Mouse (Mus musculus) brain, adult 2 months (tissue): ENCODE measurements around the gene Fcho1.
"Not testable (repeated sequence)": the region's sequence is repeated elsewhere in the genome, so short reads cannot be mapped to it uniquely, and the experiment has no call there.

Source experiments
- DNase-seq: peaks from one replicate; pipeline ENCODE4 v3.0.0; 2011; ENCODE audit warnings: low read depth, low spot score

Gene Fcho1

DNA sequence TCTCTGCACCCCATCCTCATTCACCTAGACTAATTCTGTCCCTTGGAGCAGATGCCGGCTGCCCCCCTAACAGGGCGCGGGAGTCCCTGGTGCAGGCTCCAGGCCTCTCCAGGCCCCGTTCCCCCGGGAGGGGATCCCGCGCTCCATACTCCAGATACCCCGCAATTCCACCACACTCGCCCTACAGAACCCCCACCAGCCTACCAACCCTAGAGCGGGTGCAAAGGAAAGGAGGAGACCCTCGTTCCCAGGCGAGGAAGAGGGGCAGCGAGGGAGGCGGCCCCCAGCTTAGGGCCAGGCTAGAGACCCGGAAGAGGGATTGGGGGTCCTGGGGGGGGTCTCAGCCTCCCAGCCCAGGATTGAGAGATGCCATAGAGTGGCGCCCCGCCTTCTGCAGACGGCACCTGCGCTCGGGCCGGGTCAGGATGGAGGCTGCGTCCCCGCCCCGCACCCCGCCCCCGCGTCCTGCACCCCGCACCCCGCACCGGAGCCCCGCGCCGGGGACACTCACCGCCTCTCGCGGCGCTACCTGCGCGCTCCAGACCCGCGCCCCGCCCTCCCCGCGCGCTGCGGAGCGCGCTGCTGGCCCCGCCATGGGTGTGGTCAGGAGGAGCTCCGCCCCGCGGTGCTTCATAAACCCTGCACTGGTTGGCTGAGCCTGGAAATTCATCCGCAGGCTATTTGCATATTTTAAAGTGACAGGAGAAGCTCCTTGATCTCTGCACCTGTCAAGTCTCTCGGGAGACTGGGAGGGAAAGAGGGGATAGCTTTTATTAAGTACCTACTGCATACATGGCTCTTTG lies at the start of gene Fcho1:
TSS of gene Fcho1 (minus strand) at position 595 of the 803 bp plus-strand sequence.
- peak; percentile 97 for DNase-seq

- no peak for DNase-seq
These were observed 45.8 kb upstream of the Fcho1 start for GRCm38 (mm10) chr8:71771336-71771735.

DNA sequence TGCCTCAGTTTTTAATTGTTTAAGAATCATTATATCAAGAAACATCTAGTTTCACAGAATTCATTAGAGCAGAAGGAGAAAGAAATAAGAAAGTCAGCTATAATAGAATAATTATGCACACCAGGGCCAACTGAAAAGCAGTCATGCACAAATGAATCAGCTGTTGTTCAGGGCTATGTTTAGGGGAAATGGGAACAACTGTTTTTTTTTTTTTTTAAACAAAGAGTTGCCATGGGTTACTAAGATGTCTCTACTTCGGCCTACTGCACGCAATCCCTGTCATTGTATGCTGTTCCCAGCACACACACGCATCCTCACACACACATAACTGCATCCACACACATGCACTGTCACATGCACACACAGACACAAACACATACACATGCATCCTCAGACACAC lies 33.3 kb upstream of the Fcho1 start:
- peak; percentile 32 for DNase-seq

DNA sequence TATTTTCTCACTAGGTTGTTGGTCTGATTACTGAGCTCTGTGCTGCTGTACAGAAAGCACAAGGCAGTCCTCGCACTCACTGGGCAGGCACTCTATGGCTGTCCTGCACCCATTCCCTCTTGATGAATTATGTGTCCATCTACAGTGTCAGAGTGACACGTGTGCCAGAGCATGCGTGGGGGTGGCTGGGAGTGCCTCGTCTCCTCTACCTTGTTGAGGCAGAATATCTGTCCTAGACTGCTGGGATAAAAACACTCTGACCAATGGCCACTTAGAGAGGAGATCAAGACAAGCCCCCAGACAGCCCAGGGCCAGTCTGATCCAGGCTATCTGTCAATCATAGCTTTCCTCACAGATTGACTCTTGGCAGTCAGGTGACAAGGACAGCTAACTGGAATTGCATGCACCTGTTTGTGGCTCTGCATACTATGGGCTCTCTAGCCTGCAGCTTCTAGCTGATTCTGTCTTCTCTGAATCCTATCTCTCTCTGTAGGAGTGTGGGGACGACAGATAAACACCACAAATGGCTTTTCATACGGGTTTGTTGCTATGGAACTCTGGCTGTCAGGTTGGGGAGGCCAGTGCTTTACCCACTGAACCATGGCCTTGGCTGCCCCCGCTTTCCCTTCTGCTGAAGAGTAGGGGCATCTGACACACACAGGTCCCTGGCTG lies 27.5 kb upstream of the Fcho1 start:
- not testable (repeated sequence) for DNase-seq

DNA sequence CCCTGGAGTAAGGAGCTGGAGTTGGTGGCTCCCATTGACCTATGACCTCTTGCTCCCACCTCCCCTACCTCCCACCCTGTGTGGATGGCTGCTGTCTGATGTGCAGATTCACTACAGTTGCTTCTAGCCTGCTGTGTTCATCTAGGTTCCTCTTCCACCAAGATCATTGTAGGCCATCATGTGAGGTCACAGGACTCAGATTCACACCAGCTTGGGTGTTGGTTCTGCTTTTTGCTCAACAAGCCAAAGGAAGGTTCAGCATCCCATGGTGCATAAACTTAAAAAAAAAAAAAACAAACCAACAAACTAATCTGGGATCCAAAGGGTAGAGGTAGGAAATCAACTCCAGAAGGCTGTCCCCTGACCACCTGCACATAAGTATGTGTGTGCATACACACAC lies 26.7 kb upstream of the Fcho1 start:
- not testable (repeated sequence) for DNase-seq

DNA sequence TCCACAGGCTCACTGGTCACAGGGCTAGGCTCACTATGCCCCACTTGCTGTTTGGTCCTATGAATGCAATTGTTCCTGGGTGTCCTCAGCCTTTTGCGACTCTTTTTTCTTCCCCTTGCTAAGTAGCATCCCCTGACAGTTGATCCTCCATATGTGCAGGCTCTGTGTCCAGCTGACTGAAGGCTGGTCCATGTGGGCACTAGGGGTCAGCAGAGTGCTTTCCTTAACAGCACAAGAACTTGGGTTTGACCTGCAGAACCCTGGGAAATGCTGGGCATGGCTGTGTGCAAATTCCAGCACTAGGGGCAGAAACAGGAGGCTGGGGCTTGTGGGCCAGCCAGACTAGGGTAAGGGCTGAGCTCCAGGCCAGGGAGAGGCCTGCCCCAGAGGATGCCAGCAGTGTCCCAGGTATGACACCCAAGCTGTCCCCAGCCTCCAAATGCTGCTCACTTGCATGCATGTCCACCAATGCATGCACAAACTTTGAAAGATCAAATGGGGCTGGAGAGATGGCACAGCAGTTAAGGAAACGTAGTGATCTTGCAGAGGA lies 25.9 kb upstream of the Fcho1 start:
- peak; percentile 55 for DNase-seq

DNA sequence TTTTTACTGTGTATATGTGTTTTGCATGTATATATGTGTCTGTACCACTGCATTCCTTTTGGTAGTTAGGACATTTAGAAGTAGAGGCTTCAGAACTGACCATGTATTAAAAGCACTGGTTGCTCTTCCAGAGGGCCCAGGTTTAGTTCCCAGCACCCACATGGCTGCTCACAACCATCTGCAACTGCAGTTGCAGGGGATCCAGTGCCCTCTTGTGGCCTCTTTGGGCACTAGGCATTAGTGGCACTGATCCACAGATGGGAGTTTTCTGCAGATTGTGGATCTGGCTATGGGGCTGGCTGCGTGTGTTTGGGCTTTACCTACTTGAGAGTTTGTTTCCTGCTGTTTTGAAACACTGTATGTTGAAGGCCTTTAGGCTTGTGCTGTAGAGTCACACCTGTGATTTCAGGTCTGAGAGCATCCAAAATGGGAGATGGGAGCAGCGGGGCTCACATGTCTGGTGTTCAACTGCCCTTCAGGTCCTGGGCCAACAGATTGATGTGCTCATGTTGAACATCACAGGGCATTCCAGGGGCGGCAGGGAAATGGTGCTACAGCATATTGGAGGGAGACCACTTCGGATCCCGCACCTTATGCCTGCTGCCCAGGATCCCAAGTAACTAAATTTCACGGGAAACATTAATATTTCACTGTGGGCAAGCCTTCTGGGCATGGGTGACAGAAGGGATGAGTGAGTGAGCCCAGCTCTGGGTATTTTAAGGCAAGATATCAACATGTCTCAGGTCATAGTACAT lies 24.0 kb upstream of the Fcho1 start:
- DNase-seq = not testable (repeated sequence)

DNA sequence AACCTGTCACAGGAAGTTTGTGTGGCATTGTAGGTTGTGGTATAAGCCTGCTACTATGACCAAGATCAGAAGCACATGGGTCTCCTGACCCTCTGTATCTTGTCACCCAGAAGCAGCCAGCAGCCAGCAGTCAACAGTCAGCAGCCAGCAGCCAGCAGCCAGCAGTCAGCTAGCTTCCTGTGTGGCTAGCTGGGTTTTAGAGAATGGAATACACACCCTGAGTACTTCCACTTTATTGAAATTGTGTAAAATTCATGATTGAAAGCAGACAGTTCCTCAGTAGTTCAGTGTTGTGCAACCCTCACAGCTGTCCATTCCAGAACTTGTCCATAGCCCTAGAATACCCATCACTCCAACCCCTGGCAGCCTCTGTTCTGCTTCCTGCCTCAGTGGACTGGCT lies 21.6 kb upstream of the Fcho1 start:
- DNase-seq = not testable (repeated sequence)

GRCm38 (mm10) chr8:71745322-71745721 lies 19.8 kb upstream of the Fcho1 start:
- no peak for DNase-seq

DNA sequence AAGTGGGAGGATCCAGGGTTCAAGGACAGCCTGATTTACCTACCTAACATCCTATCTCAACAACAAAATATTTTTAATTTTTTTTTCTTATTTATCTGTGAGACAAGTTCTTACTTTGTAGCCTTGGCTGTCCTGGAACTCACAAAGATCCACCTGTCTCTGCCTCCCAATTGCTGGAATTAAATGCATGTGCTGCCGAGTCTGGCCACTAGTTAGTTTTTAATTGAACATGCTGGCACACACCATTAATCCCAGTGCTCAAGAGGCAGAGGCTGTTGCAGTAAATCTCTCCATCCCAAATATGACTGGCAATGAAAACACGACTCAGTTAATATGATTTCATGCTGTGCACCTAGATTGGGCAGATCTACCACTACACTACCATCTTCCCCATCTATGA lies 17.3 kb upstream of the Fcho1 start:
- no peak for DNase-seq

DNA sequence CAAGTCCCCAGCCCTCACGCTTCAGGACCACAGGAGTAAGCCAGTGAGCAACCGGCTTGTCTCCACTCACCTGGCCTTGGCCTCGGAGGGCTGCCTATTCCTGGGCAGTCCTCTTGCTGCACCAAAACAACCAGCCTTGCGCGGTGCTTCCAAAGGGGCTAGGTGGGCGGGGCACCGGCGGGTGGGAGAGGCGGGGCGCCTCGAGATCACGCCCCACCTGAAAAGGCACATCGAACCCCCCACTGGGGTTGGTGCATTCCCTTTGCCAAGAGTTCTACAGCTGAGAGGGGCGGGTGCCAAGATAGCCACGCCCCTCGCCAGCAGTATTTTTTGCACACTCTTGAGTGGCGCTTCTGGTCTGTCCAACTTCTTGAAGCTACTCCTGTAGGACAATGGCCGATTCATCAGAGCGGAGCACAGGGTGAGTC lies 16.2 kb upstream of the Fcho1 start:
- DNase-seq = no peak

DNA sequence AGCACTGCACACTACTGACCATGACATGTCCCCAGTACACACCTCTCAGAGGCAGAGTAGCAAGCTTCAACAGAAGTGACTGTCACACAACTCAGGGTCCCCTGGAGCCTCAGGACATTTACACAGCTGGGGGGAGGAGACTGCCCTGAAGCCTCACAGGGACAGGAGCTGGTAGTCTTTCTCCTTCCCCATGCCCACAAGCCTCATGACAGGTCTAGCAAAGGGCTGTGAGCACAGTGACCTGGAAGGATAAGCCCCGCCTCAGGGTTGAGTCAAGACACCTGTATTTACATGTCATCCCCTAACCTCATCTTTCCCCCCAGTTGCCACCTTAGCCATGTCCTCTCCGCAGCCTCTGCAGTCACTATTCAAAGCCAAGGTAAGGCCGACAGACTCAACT lies 15.7 kb upstream of the Fcho1 start:
- DNase-seq = no peak

- not testable (repeated sequence) for DNase-seq
These were observed 12.8 kb upstream of the Fcho1 start for GRCm38 (mm10) chr8:71738316-71738715.

DNA sequence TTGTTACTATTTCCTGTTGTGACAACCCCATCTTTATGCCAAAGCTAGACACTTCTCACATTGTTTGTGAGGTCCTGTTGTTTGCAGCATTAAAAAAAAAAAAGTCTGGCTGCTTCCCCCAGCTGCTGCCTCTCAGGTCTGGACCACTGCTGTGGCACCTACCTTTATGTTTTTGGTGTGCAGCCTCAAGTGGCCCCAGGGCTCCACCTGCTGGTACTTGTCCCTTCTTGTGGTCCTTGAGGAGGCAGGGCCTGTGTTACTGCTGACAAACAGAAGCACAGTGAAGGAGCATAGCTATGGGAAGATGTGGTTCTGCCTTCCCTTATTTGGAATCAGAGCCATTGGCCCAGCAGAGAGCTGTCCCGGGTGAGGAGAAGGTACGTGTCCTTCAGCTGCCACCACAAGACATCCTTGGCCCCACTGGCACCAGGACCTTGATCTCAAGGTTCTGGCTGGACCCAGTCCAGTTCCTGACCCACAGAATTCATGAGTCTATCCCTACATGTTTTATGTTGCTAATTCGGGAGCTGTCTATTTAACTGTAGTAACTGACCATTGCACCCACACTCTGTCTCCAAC lies 6.2 kb upstream of the Fcho1 start:
- peak; percentile 81 for DNase-seq

GRCm38 (mm10) chr8:71728826-71729620 lies 3.5 kb upstream of the Fcho1 start:
- DNase-seq = peak; percentile 89

DNA sequence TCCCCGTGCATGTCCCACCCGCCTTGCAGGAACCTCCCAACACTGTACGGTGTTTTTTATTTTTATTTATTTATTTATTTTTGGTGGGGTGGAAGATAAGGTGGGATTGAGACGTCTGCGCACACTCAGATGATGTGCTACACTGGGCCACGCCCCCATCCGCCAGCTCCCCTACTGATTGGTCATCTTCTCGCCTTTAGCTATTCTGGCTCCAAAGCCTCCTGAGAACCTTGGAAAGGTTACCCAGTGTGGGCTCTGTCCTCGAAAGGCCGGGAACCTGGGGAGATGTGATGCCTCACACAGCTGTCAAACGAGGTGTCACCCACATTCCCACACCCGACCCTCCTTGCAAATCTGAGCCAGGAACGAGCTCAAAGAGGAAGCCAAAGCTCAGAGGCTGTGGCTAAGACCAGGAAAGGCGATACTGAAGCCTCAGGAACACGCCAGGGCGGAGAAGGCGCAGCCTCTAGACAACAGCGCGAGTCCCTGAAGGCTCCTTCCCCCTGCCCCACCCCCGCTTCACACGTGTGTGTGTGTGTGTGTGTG lies 2.8 kb upstream of the Fcho1 start:
- peak; percentile 91 for DNase-seq

GRCm38 (mm10) chr8:71724389-71724788 lies 1.1 kb downstream of the Fcho1 start:
- DNase-seq = no peak

DNA sequence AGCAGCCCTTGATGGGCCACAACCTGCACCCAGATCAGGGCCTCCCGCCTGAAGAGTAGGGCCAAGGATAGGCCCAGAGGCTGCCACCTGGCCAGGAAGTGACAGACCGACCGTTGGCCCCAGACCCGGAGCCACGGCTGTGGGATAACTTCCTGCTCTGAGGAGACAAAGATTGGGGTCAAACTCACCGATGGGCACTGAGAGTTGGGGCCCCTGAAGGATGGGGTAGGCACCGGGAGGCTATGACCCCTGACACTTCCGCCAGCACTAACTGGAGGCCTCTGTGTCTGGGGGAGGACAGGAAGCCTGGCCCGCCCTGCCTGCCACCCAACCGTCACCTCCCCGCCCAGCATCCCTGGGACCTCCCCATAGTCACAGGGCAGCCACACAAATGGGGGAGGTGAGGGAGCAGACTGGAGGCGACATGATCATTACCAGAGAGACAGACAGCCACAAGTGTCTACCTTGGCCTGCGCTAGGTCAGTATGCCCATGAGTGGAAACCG lies 2.4 kb downstream of the Fcho1 start:
- no peak for DNase-seq

GRCm38 (mm10) chr8:71719928-71720457 lies 5.5 kb downstream of the Fcho1 start:
- DNase-seq = peak; percentile 91

DNA sequence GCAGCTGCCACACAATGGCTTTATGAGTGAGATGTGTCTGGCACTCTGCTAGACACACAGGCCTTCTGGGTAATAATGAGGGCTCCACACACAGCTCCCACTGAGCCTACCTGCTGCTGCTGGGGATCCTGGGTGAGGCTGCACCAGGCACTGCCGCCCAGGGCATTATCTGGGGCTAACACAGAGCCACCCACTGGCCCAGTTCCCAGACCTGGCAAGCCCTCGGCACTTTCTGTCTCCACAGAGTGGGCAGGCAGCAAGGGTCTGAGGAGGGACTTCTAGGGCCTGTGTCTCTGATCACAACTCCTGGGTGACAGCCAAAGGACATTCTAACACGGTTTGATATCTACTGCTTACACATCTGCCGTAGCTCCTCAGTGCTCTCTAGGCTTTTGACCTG lies 6.3 kb downstream of the Fcho1 start:
- no peak for DNase-seq
